Mouse (Mus musculus) brain, embryonic 14.5 days (tissue): ENCODE measurements around the gene Rgl1.

Experiments used
- CTCF ChIP-seq: fragments of 200-500 bp; IDR thresholded peaks from 2 replicates; pipeline ENCODE4 v1.5.1; 2012; ENCODE audit warnings: inconsistent platforms, mild to moderate bottlenecking, moderate library complexity, borderline replicate concordance; ENCODE audit not compliant: insufficient read depth, insufficient read length; ENCODE audit errors: extremely low read depth
- POLR2A ChIP-seq: fragments of 200-500 bp; IDR thresholded peaks from 2 replicates; pipeline ENCODE4 v1.6.1; 2012; ENCODE audit warnings: mild to moderate bottlenecking, inconsistent platforms, borderline replicate concordance; ENCODE audit not compliant: poor library complexity, insufficient read depth, insufficient read length, severe bottlenecking; ENCODE audit errors: extremely low read depth

DNA sequence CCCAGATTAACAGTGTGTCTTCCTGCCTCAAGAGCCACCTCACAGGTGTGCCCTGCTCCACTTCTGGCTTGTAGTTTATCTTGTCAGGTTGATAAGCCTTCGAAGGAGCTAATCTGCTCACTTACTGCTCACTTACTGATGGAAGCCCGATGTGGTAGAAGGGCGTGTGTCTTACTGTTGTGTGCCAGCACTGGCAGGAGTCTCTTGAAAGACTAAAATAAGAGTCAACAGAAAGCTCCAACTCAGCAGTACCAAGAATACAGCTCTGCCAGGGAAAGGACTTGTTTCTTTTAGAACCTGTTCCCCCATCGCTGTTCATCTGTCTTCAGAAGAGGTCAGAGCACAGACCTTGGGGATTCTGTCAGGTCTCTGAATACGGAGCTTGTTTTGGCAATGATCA is 118.1 kb downstream of the Rgl1 start:
- TF ChIP-seq CTCF = no peak
- no peak for TF ChIP-seq POLR2A
